Mouse (Mus musculus) MEL (cell line): ENCODE data around the gene Gm21985.

Experiments
- EP300 ChIP-seq, 2 experiments: IDR thresholded peaks; 2 replicates each; pipeline ENCODE4 v1.6.1; 2011; ENCODE audit warnings: improper control_type of control experiment in 2 of 2, low read length in 2 of 2, low read depth in 1 of 2, mild to moderate bottlenecking in 1 of 2
- JUND ChIP-seq: IDR thresholded peaks from 2 replicates; pipeline ENCODE4 v1.6.1; 2011; ENCODE audit warnings: low read depth, mild to moderate bottlenecking, improper control_type of control experiment, low read length
- SMC3 ChIP-seq: IDR thresholded peaks from 2 replicates; pipeline ENCODE4 v1.6.1; 2011; ENCODE audit warnings: low read depth, low read length, improper control_type of control experiment
- USF2 ChIP-seq, 2 experiments: IDR thresholded peaks; 2 replicates each; pipeline ENCODE4 v1.6.1; 2011 to 2012; ENCODE audit warnings: improper control_type of control experiment in 2 of 2, low read length in 2 of 2, borderline replicate concordance in 1 of 2, inconsistent platforms in 1 of 2, low read depth in 1 of 2, mild to moderate bottlenecking in 1 of 2; ENCODE audit not compliant: insufficient read depth in 1 of 2

GRCm38 (mm10) chr2:112266242-112266592 is at the start of gene Gm21985:
- no peak for TF ChIP-seq JUND
- TF ChIP-seq USF2 (IDR thresholded peaks at IDR 0.05; ENCODE audit: borderline replicate concordance in 1 of 2, insufficient read depth in 1 of 2, low read depth in 1 of 2, low read length in 2 of 2), result no peak
- TF ChIP-seq SMC3, result no peak
- TF ChIP-seq EP300 (IDR thresholded peaks at IDR 0.05; ENCODE audit: low read depth in 1 of 2, low read length in 2 of 2), result peak; percentile 63 to 91
